Mouse (Mus musculus) olfactory bulb, adult 2 months (tissue): Measurements from ENCODE around the gene Krtap1-5.

Experiments
- CTCF ChIP-seq: fragments of 200-500 bp; IDR thresholded peaks from 2 replicates; pipeline ENCODE4 v1.5.1; 2012; ENCODE audit warnings: low read depth, mild to moderate bottlenecking, low read length, moderate library complexity; ENCODE audit not compliant: insufficient read depth
- POLR2A ChIP-seq: fragments of 200-500 bp; IDR thresholded peaks from 2 replicates; pipeline ENCODE4 v1.6.1; 2012; ENCODE audit warnings: mild to moderate bottlenecking, low read depth, low read length, moderate library complexity; ENCODE audit not compliant: insufficient read depth

GRCm38 (mm10) chr11:99556753-99557152 is 24.1 kb downstream of the Krtap1-5 start, which contains the start of gene Krtap3-2:
- no peak for TF ChIP-seq CTCF
- no peak for TF ChIP-seq POLR2A
